Mouse (Mus musculus): Measurements from ENCODE around the gene Faim2.

DNA sequence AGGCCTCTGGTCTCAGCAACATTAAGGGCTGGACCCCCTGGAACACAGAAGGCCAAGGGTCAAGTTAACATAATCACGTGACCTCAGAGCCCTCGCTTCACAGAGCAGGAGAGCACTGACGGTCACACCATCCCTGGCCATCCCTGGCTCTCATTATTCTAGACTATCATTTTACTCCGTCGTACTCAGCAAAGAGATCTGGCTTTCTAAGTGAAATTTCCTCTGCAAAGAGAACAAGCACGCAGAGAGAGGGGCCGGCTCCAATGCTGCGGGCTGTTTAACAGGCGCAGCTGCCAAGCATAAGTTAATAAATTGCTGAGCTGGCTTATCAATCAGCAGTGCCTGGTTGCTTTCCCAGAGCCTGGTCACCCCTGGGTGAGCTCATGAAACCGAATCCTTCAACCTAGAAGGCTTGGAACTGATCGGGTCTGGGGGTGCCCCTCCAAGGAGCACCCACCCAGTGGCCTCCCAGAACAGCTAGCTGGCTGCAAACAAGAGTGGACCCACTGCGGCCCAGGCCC is 25.6 kb downstream of the Faim2 start:
- TF ChIP-seq GATA1 (IDR thresholded peaks at IDR 0.05; ENCODE audit: borderline replicate concordance, low read length) (no peak), FLI1 (IDR thresholded peaks at IDR 0.05; ENCODE audit: low read length) (no peak)
